Mouse (Mus musculus) B cell, adult (primary cell): ENCODE measurements around the gene Olfr1537. TPM values are rescaled to one million over a fixed set of nuclear protein-coding genes. Genes with fewer than 3 reads are reported as not detected.

ENCODE experiments used
- total RNA-seq: library from RNA; stranded (reverse); gene quantifications from 4 replicates; pipeline ENCODE4 v1.2.4, GENCODE M21; 2023; ENCODE audit not compliant: inconsistent age

Olfr1537 gene
- not detected in 4 replicates for total RNA-seq

GRCm38 (mm10) chr9:39249894-39250293 is at the start of gene Olfr1537:
TSS of gene Olfr1537 (minus strand) at chr9:39249994.

GRCm38 (mm10) chr9:39276718-39277117 is 26.9 kb upstream of the Olfr1537 start, which contains the start of gene Olfr945:
TSS of gene Olfr945 (minus strand) at chr9:39276818.

GRCm38 (mm10) chr9:39201620-39202019 is 48.2 kb downstream of the Olfr1537 start, which contains the start of gene Olfr944:
TSS of gene Olfr944 (plus strand) at chr9:39201920.

Other genes with a start within 250 kb of the Olfr1537 start
- gene Olfr146, start 226.6 kb downstream of the Olfr1537 start, total RNA-seq: not detected in 4 replicates
- gene Olfr937, start 185.0 kb downstream of the Olfr1537 start, total RNA-seq: not detected in 4 replicates
- gene Olfr938, start 171.1 kb downstream of the Olfr1537 start, total RNA-seq: not detected in 4 replicates
- gene Olfr27, start 121.9 kb downstream of the Olfr1537 start, total RNA-seq: not detected in 4 replicates
- gene Olfr943, start 83.7 kb downstream of the Olfr1537 start, total RNA-seq: not detected in 4 replicates
- gene Olfr944, start 48.1 kb downstream of the Olfr1537 start, total RNA-seq: not detected in 4 replicates
- not detected in 4 replicates for gene Olfr945, start 26.8 kb upstream of the Olfr1537 start, total RNA-seq
- gene Olfr948, start 76.1 kb upstream of the Olfr1537 start, total RNA-seq: not detected in 4 replicates
- gene Olfr951, start 137.4 kb upstream of the Olfr1537 start, total RNA-seq: not detected in 4 replicates
- not detected in 4 replicates for gene Olfr952, start 177.2 kb upstream of the Olfr1537 start, total RNA-seq
- gene Olfr954, start 206.7 kb upstream of the Olfr1537 start, total RNA-seq: not detected in 4 replicates
- not detected in 4 replicates for gene Olfr955, start 221.9 kb upstream of the Olfr1537 start, total RNA-seq
- not detected in 4 replicates for gene Olfr44, start 244.0 kb upstream of the Olfr1537 start, total RNA-seq